Mouse (Mus musculus): ENCODE results near the gene Gabpb1.

GRCm38 (mm10) chr2:126599005-126599404, 77.1 kb downstream of the Gabpb1 start:
- no peak for TF ChIP-seq EP300 (IDR thresholded peaks at IDR 0.05; ENCODE audit: low read depth)
- peak; percentile 66 for TF ChIP-seq CTCF (IDR thresholded peaks at IDR 0.05; ENCODE audit: low read depth)
